Mouse (Mus musculus) kidney, embryonic 16.5 days (tissue): ENCODE results near the gene Inpp5b. TPM values are rescaled to one million over a fixed set of nuclear protein-coding genes. Genes with fewer than 3 reads are reported as not detected.
"Not testable (repeated sequence)": the region's sequence is repeated elsewhere in the genome, so short reads cannot be mapped to it uniquely, and the experiment has no call there.

ENCODE experiments used
- ATAC-seq: fragments of 200-750 bp; cut with Nextera tagmentation; 2 replicates; pipeline ENCODE4 v1.8.0; 2017; ENCODE audit warnings: moderate TSS enrichment; ENCODE audit not compliant: low FRiP score, low TSS enrichment
- H3K27ac ChIP-seq: fragments of 300-500 bp; sonication (generic); 2 replicates; pipeline ENCODE4 v1.5.1; 2014; ENCODE audit warnings: low read length
- H3K27me3 ChIP-seq: fragments of 300-500 bp; sonication (generic); 2 replicates; pipeline ENCODE4 v1.6.1; 2014; ENCODE audit warnings: low read length, control low read depth, mixed read lengths; ENCODE audit not compliant: insufficient read depth
- H3K36me3 ChIP-seq: fragments of 300-500 bp; sonication (generic); 2 replicates; pipeline ENCODE4 v1.6.1; 2014; ENCODE audit warnings: low read length, control low read depth, mixed read lengths; ENCODE audit not compliant: insufficient read depth
- H3K4me1 ChIP-seq: fragments of 300-500 bp; sonication (generic); 2 replicates; pipeline ENCODE4 v1.6.1; 2014; ENCODE audit warnings: low read length, control low read depth, mixed read lengths; ENCODE audit not compliant: insufficient read depth
- H3K4me2 ChIP-seq: fragments of 300-500 bp; sonication (generic); replicated peaks from 2 replicates; pipeline ENCODE4 v1.6.1; 2014; ENCODE audit warnings: low read depth, low read length
- H3K4me3 ChIP-seq: fragments of 300-500 bp; sonication (generic); 2 replicates; pipeline ENCODE4 v1.5.1; 2014; ENCODE audit warnings: mild to moderate bottlenecking, low read length
- H3K9ac ChIP-seq: fragments of 300-500 bp; sonication (generic); replicated peaks from 2 replicates; pipeline ENCODE4 v1.6.1; 2014; ENCODE audit warnings: low read length
- H3K9me3 ChIP-seq: fragments of 300-500 bp; sonication (generic); 2 replicates; pipeline ENCODE4 v1.6.1; 2016; ENCODE audit warnings: low read length, control low read depth
- WGBS: fragments of 180-500 bp; shearing (Covaris S2); extraction: QIAGEN DNeasy Blood & Tissue Kit; methylation state at CpG from one replicate; pipeline ENCODE4 v1.1.7; 2014; 5-methylcytosine and 5-hydroxymethylcytosine counted together
- polyA plus RNA-seq: library from polyadenylated mRNA; unstranded; fragments of >200 nt; fragmentation: Nextera tagmentation; extraction: Ambion mirVana; gene quantifications from 2 replicates; pipeline ENCODE4 v1.2.1, GENCODE M21; 2015

The Inpp5b gene
- polyA plus RNA-seq, 1 experiment from 2014 or later = 35.0 TPM

GRCm38 (mm10) chr4:124701916-124702315 lies 39.7 kb upstream of the Inpp5b start:
- H3K9me3 ChIP-seq = no peaks in the 10 kb centered on the region
- peak overlapping the region; percentile 90; the same call in 1 of the 2 replicates for H3K9ac ChIP-seq
- H3K36me3 ChIP-seq = no peaks in the 10 kb centered on the region
- no peak for ATAC-seq
- peak overlapping the region; percentile 93 for H3K4me2 ChIP-seq
- H3K4me1 ChIP-seq = peaks cover 55% of the 10 kb centered on the region
- peak overlapping the region; percentile 85 for H3K4me3 ChIP-seq
- H3K27me3 ChIP-seq = no peaks in the 10 kb centered on the region
- peak overlapping the region; percentile 63; the same call in 1 of the 2 replicates for H3K27ac ChIP-seq
- WGBS = 36% methylated on average over 5 of the region's 5 CpGs

DNA sequence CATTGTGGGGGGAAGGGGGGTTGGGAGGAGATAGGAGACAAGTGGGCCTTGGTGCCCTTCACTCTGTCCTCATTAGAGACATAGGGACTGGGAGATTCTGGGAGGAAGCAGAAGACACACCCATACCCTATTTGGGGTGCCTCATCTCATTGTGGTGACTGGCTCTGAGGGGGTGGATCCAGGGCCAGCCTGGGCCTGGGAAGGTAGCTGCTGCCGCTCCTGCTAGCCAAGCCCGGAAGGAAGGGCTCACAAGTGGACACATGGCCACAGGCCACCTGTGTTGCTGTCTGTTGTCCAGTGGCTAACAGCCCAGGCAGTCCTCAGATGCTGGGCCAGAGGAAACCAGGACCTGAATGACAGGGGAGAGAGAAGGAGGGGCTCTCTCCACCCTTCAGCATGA lies 38.2 kb upstream of the Inpp5b start:
- Histone ChIP-seq H3K9ac (peak overlapping the region; percentile 58; the same call in 1 of the 2 replicates), H3K27ac (peak overlapping the region; percentile 93), H3K4me1 (peaks cover 60% of the 10 kb centered on the region), H3K36me3 (no peaks in the 10 kb centered on the region), H3K9me3 (no peaks in the 10 kb centered on the region), H3K4me3 (peak overlapping the region; percentile 11; the same call in 1 of the 2 replicates), H3K4me2 (peak overlapping the region; percentile 37), H3K27me3 (no peaks in the 10 kb centered on the region)
- 35% methylated on average over 2 of the region's 2 CpGs for WGBS
- ATAC-seq = no peak

- Histone ChIP-seq H3K4me2 (peak overlapping the region; percentile 37), H3K9ac (peak overlapping the region; percentile 58), H3K36me3 (no peaks in the 10 kb centered on the region), H3K4me1 (peaks cover 63% of the 10 kb centered on the region), H3K9me3 (no peaks in the 10 kb centered on the region), H3K27me3 (no peaks in the 10 kb centered on the region), H3K27ac (peak overlapping the region; percentile 93), H3K4me3 (peak overlapping the region; percentile 19)
- ATAC-seq = no peak
- 15% methylated on average over 6 of the region's 6 CpGs for WGBS
Observed at GRCm38 (mm10) chr4:124703881-124704796, 37.5 kb upstream of the Inpp5b start.

DNA sequence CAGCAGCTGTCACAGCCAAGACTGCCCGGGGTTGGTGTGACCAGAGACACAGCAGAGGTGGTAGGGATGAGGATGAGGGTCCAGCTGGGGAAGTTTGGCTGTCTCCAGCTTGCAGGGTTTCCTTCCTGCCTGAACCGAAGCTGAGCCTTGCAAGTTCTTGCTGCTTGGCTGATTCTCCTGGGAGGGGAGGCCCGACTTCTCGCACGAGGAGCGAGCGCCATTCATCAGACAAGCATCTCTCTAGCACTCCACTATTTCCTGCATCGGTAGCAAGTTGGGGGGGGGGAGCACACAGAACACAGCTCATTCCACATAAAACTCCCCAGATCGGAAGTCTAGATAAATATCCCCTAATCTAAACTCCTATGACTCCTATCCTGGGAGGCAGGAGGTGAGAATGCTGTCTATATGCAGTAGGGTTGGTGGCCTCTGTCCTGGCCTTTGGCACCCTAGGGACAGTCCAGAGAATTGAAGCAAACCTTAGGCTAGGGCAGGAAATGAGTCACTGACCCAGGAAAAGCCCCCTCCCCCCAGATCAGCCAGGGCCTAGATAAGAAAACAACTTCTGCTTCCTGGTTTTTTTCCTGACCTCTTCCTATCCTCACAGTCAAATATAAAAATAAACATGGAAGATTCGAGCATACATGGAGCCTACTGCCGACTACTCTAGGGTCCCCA lies 36.7 kb upstream of the Inpp5b start:
- Histone ChIP-seq H3K27ac (peak overlapping the region; percentile 93), H3K9me3 (no peaks in the 10 kb centered on the region), H3K4me2 (peak overlapping the region; percentile 37), H3K4me1 (peaks cover 65% of the 10 kb centered on the region), H3K36me3 (no peaks in the 10 kb centered on the region), H3K27me3 (no peaks in the 10 kb centered on the region), H3K4me3 (peak overlapping the region; percentile 19), H3K9ac (peak overlapping the region; percentile 58)
- ATAC-seq = peak; percentile 14; the same call in 1 of the 2 replicates
- 6% methylated on average over 11 of the region's 11 CpGs for WGBS

DNA sequence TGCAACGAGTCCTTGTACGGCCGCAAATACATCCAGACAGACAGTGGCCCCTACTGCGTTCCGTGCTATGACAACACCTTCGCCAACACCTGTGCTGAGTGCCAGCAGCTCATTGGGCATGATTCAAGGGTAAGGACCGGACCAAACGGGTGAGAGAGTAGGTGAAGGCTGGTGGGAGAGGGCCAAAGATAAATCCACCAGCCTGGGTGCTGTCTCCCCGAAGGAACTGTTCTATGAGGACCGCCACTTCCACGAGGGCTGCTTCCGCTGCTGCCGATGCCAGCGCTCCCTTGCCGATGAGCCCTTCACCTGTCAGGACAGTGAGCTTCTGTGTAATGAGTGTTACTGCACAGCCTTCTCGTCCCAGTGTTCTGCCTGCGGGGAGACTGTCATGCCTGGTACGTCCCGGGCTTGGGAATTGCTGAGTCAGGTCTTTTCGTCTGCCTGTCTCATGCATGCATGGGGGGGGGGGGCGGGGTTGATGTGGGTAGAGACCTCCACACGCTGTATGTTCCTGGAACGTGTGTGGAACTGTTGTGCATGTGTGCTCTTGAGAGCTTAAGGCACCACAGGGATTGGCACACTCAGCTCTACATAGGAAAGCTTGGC lies 35.9 kb upstream of the Inpp5b start:
- Histone ChIP-seq H3K4me2 (peak overlapping the region; percentile 37), H3K36me3 (no peaks in the 10 kb centered on the region), H3K9ac (peak overlapping the region; percentile 26; the same call in 1 of the 2 replicates), H3K4me1 (peaks cover 69% of the 10 kb centered on the region), H3K4me3 (no peak overlapping the region), H3K27me3 (no peaks in the 10 kb centered on the region), H3K27ac (peak overlapping the region; percentile 93), H3K9me3 (no peaks in the 10 kb centered on the region)
- WGBS = 85% methylated on average over 23 of the region's 23 CpGs
- no peak for ATAC-seq

DNA sequence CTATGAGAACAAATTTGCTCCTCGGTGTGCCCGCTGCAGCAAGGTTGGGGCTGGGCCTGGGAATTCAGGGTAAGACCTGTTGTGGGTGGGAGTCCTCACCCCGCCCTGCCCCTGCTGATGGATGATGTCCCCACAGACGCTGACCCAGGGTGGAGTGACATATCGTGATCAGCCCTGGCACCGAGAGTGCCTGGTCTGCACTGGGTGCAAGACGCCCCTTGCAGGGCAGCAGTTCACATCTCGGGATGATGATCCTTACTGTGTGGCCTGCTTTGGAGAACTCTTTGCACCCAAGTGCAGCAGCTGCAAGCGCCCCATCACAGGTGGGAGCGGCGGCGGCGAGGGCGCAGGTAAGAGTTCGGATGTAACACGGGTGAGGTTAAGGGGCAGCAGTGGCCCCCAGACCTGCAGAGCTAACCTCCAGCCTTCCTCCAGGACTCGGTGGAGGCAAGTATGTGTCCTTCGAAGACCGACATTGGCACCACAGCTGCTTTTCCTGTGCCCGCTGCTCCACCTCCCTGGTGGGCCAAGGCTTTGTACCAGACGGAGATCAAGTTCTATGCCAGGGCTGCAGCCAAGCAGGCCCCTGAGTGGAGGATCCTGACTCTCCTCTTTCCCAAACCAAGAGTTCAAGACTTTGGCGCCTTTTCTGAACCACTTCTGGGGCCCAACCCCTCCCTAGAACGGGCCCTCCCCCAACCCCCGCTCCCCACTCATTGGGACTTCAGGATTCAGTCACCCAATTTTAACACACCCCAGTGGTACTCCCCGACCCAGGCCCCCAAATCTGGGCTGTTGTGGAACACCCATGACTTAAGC lies 34.1 kb upstream of the Inpp5b start:
- not testable (repeated sequence) for ATAC-seq, H3K27me3 ChIP-seq, H3K9ac ChIP-seq, H3K4me3 ChIP-seq, H3K36me3 ChIP-seq, H3K4me2 ChIP-seq, H3K9me3 ChIP-seq
- Histone ChIP-seq H3K27ac (peak overlapping the region; percentile 92), H3K4me1 (peaks cover 56% of the 10 kb centered on the region)
- 89% methylated on average over 25 of the region's 25 CpGs for WGBS

DNA sequence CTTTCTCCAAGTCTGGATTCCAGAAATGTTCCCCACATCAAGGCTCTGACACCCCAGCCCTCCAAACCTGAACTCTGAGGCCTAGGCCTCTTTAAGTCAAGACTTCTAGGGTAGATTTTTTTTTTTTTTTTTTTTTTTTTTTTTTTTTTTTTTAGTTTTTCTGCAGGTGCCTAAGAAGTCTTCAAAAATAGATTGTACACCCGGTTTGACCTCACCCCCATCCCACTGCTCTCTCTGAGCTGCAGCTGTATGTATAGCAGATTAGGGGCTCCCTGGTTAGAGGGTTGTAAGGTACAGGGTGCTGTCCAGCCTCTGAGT lies 33.5 kb upstream of the Inpp5b start:
- Histone ChIP-seq H3K9ac (peak overlapping the region; percentile 63; the same call in 1 of the 2 replicates), H3K4me2 (peak overlapping the region; percentile 69), H3K4me1 (peaks cover 54% of the 10 kb centered on the region), H3K4me3 (peak overlapping the region; percentile 43; the same call in 1 of the 2 replicates), H3K27ac (peak overlapping the region; percentile 92)
- not testable (repeated sequence) for H3K27me3 ChIP-seq, H3K36me3 ChIP-seq, ATAC-seq, H3K9me3 ChIP-seq
- WGBS = 20% methylated on average over 1 of the region's 1 CpGs

- peak overlapping the region; percentile 63 for H3K9ac ChIP-seq
- peak overlapping the region; percentile 69 for H3K4me2 ChIP-seq
- WGBS = 1% methylated on average over 41 of the region's 41 CpGs
- H3K27me3 ChIP-seq = no peaks in the 10 kb centered on the region
- H3K36me3 ChIP-seq = no peaks in the 10 kb centered on the region
- H3K4me1 ChIP-seq = peaks cover 48% of the 10 kb centered on the region
- H3K4me3 ChIP-seq = peak overlapping the region; percentile 43
- H3K9me3 ChIP-seq = no peaks in the 10 kb centered on the region
- peak overlapping the region; percentile 92 for H3K27ac ChIP-seq
- peak; percentile 89 for ATAC-seq
Observed at GRCm38 (mm10) chr4:124708518-124709477, 32.9 kb upstream of the Inpp5b start.
